Mouse (Mus musculus) CH12.LX (cell line): Measurements from ENCODE around the gene Grpel1. TPM values are rescaled to one million over a fixed set of nuclear protein-coding genes. Genes with fewer than 3 reads are reported as not detected.

Experiments used
- DNase-seq: peaks from one replicate; pipeline ENCODE4 v3.0.0-alpha.2; 2013; ENCODE audit errors: extremely low read depth
- H3K27ac ChIP-seq: 2 replicates; pipeline ENCODE4 v1.5.1; 2012; ENCODE audit warnings: low read depth, mild to moderate bottlenecking, control low read depth, moderate library complexity; ENCODE audit not compliant: insufficient read depth
- H3K27me3 ChIP-seq: replicated peaks from 2 replicates; pipeline ENCODE3; 2012; ENCODE audit warnings: inconsistent platforms
- H3K36me3 ChIP-seq, 2 experiments: replicated peaks in 1 of 2; 2 replicates each; pipeline versions ENCODE3 to v1.6.1; 2012; ENCODE audit warnings: inconsistent platforms in 1 of 2, low read length in 1 of 2, mild to moderate bottlenecking in 1 of 2, mixed read lengths in 1 of 2, moderate library complexity in 1 of 2; ENCODE audit not compliant: control insufficient read depth in 1 of 2, insufficient read depth in 1 of 2
- H3K4me1 ChIP-seq, 2 experiments: 2 replicates each; pipeline ENCODE4 v1.6.1; 2012; ENCODE audit warnings: inconsistent platforms in 1 of 2, moderate library complexity in 1 of 2; ENCODE audit not compliant: insufficient read depth in 2 of 2, control insufficient read depth in 1 of 2
- H3K4me2 ChIP-seq: 2 replicates; pipeline ENCODE4 v1.6.1; 2012; ENCODE audit warnings: low read depth, mild to moderate bottlenecking, control low read depth; ENCODE audit not compliant: poor library complexity, insufficient read depth, severe bottlenecking
- H3K4me3 ChIP-seq, 3 experiments: fragments of 150-350 bp in 1 of 3; sonication (generic) in 1 of 3; replicated peaks in 1 of 3; 2 replicates each; pipeline versions ENCODE3 to v1.5.1; 2011 to 2012; ENCODE audit warnings: low read depth in 2 of 3, low read length in 2 of 3, mild to moderate bottlenecking in 2 of 3, moderate library complexity in 2 of 3, control low read depth in 1 of 3, improper control_type of control experiment in 1 of 3, inconsistent platforms in 1 of 3, mixed read lengths in 1 of 3; ENCODE audit not compliant: poor library complexity in 1 of 3
- H3K79me2 ChIP-seq: replicated peaks from 2 replicates; pipeline ENCODE4 v1.6.1; 2012; ENCODE audit warnings: mild to moderate bottlenecking, moderate library complexity; ENCODE audit not compliant: control insufficient read depth, poor library complexity, insufficient read depth, severe bottlenecking; ENCODE audit errors: extremely low read depth
- H3K9ac ChIP-seq: 2 replicates; pipeline ENCODE4 v1.6.1; 2012; ENCODE audit warnings: low read depth, mild to moderate bottlenecking, control low read depth, moderate library complexity; ENCODE audit not compliant: insufficient read depth
- H3K9me3 ChIP-seq: replicated peaks from 2 replicates; pipeline ENCODE3; 2012; ENCODE audit warnings: low read length, inconsistent platforms, mixed read lengths
- CHD1 ChIP-seq: IDR thresholded peaks from 2 replicates; pipeline ENCODE4 v1.6.1; 2012; ENCODE audit warnings: low read depth, low read length, improper control_type of control experiment, inconsistent platforms
- CHD2 ChIP-seq: IDR thresholded peaks from 2 replicates; pipeline ENCODE4 v1.6.1; 2011; ENCODE audit warnings: low read length, improper control_type of control experiment
- E2F4 ChIP-seq: IDR thresholded peaks from 2 replicates; pipeline ENCODE4 v1.6.1; 2011; ENCODE audit warnings: low read depth, low read length, improper control_type of control experiment; ENCODE audit not compliant: insufficient replicate concordance
- ETS1 ChIP-seq: conservative IDR thresholded peaks from 2 replicates; pipeline ENCODE4 v1.6.1; 2012; ENCODE audit warnings: low read depth, mild to moderate bottlenecking, inconsistent platforms, low read length, improper control_type of control experiment, moderate library complexity
- GABPA ChIP-seq: IDR thresholded peaks from 2 replicates; pipeline ENCODE4 v1.6.1; 2012; ENCODE audit warnings: low read depth, low read length, improper control_type of control experiment, inconsistent platforms; ENCODE audit not compliant: insufficient replicate concordance
- HCFC1 ChIP-seq: IDR thresholded peaks from 2 replicates; pipeline ENCODE4 v1.6.1; 2012; ENCODE audit warnings: low read depth, mild to moderate bottlenecking, inconsistent platforms, low read length, improper control_type of control experiment
- IRF4 ChIP-seq: IDR thresholded peaks from 2 replicates; pipeline ENCODE4 v1.6.1; 2014; ENCODE audit warnings: low read depth, mild to moderate bottlenecking, inconsistent platforms, low read length, improper control_type of control experiment
- JUN ChIP-seq: IDR thresholded peaks from 2 replicates; pipeline ENCODE4 v1.6.1; 2011; ENCODE audit warnings: low read depth, mild to moderate bottlenecking, low read length, improper control_type of control experiment, moderate library complexity; ENCODE audit not compliant: insufficient read depth
- JUND ChIP-seq: conservative IDR thresholded peaks from 2 replicates; pipeline ENCODE4 v1.6.1; 2011; ENCODE audit warnings: low read depth, low read length, improper control_type of control experiment
- KAT2A ChIP-seq: IDR thresholded peaks from 2 replicates; pipeline ENCODE4 v1.6.1; 2012; ENCODE audit warnings: low read length, improper control_type of control experiment, inconsistent platforms; ENCODE audit not compliant: insufficient replicate concordance
- MAFK ChIP-seq: IDR thresholded peaks from 2 replicates; pipeline ENCODE4 v1.6.1; 2011; ENCODE audit warnings: low read length, improper control_type of control experiment; ENCODE audit not compliant: insufficient replicate concordance
- MAX ChIP-seq: IDR thresholded peaks from 2 replicates; pipeline ENCODE4 v1.6.1; 2011; ENCODE audit warnings: low read length, improper control_type of control experiment
- MAZ ChIP-seq: IDR thresholded peaks from 2 replicates; pipeline ENCODE4 v1.6.1; 2012; ENCODE audit warnings: low read depth, mild to moderate bottlenecking, inconsistent platforms, low read length, improper control_type of control experiment, moderate library complexity
- MEF2A ChIP-seq: IDR thresholded peaks from 2 replicates; pipeline ENCODE4 v1.6.1; 2014; ENCODE audit warnings: low read depth, mild to moderate bottlenecking, inconsistent platforms, low read length, improper control_type of control experiment, borderline replicate concordance
- MXI1 ChIP-seq: IDR thresholded peaks from 2 replicates; pipeline ENCODE4 v1.6.1; 2011; ENCODE audit warnings: mild to moderate bottlenecking, low read depth, low read length, improper control_type of control experiment
- MYC ChIP-seq: IDR thresholded peaks from 2 replicates; pipeline ENCODE4 v1.6.1; 2011; ENCODE audit warnings: low read depth, mild to moderate bottlenecking, improper control_type of control experiment, low read length
- NRF1 ChIP-seq: IDR thresholded peaks from 2 replicates; pipeline ENCODE4 v1.6.1; 2014; ENCODE audit warnings: low read depth, mild to moderate bottlenecking, inconsistent platforms, low read length, improper control_type of control experiment, moderate library complexity
- PAX5 ChIP-seq: IDR thresholded peaks from 2 replicates; pipeline ENCODE4 v1.6.1; 2012; ENCODE audit warnings: low read length, inconsistent platforms, mixed read lengths
- POLR2AphosphoS2 ChIP-seq: IDR thresholded peaks from 2 replicates; pipeline ENCODE4 v1.6.1; 2011; ENCODE audit warnings: low read depth, low read length, improper control_type of control experiment
- RAD21 ChIP-seq: IDR thresholded peaks from 2 replicates; pipeline ENCODE4 v1.6.1; 2011; ENCODE audit warnings: low read depth, mild to moderate bottlenecking, low read length, improper control_type of control experiment, moderate library complexity
- RCOR1 ChIP-seq: conservative IDR thresholded peaks from 2 replicates; pipeline ENCODE4 v1.6.1; 2012; ENCODE audit warnings: low read depth, mild to moderate bottlenecking, inconsistent platforms, low read length, improper control_type of control experiment
- SIN3A ChIP-seq: IDR thresholded peaks from 2 replicates; pipeline ENCODE4 v1.6.1; 2012; ENCODE audit warnings: low read length, improper control_type of control experiment, inconsistent platforms
- USF1 ChIP-seq: IDR thresholded peaks from 2 replicates; pipeline ENCODE4 v1.6.1; 2014; ENCODE audit warnings: low read depth, mild to moderate bottlenecking, inconsistent platforms, low read length, improper control_type of control experiment
- USF2 ChIP-seq: conservative IDR thresholded peaks from 2 replicates; pipeline ENCODE4 v1.6.1; 2011; ENCODE audit warnings: low read depth, low read length, improper control_type of control experiment
- ZKSCAN1 ChIP-seq: IDR thresholded peaks from 2 replicates; pipeline ENCODE4 v1.6.1; 2012; ENCODE audit warnings: low read depth, inconsistent platforms, low read length, improper control_type of control experiment, borderline replicate concordance
- ZNF384 ChIP-seq: IDR thresholded peaks from 2 replicates; pipeline ENCODE4 v1.6.1; 2012; ENCODE audit warnings: low read depth, low read length, improper control_type of control experiment, inconsistent platforms
- dilution Hi-C: fragments of 300-500 bp; cut with MboI; formaldehyde crosslinking; loops from 2 replicates; pipeline ENCODE4 v1.14.3; 2020; ENCODE audit warnings: low sequenced_read_pairs; ENCODE audit not compliant: extremely low pct_unique_long_range_greater_than_20kb, extremely low pct_ligation_motif_present
- in situ Hi-C: fragments of 300-500 bp; cut with MboI; formaldehyde crosslinking; loops from 3 replicates; pipeline ENCODE4 v1.14.3; 2019; ENCODE audit warnings: low sequenced_read_pairs, low pct_ligation_motif_present, low pct_unique_long_range_greater_than_20kb, mixed read lengths
- polyA plus RNA-seq: library from polyadenylated mRNA; unstranded; fragments of >175 nt; gene quantifications from 2 replicates; pipeline ENCODE4 v1.2.1, GENCODE M21; 2012; ENCODE audit warnings: low read depth; ENCODE audit not compliant: insufficient read length
- total RNA-seq, 2 experiments: library from RNA; depleted of rRNA; stranded (reverse); fragments of 300-350 nt in 1 of 2; fragments of >200 nt in 1 of 2; gene quantifications; 2 replicates each; pipeline ENCODE4 v1.2.3; 2012 to 2014

Gene Grpel1
- total and polyA plus RNA-seq, 3 experiments = 37.4 to 59.7 (median 41.2) TPM

- in situ Hi-C loops (no loop called here), dilution Hi-C loops (no loop called here)
- Histone ChIP-seq H3K4me3 (no peak overlapping the region), H3K9me3 (no peaks in the 10 kb centered on the region), H3K4me1 (peaks cover 0 to 10% of the 10 kb centered on the region in 2 experiments; a peak in 1 of 4 replicates), H3K36me3 (peaks cover 63 to 96% of the 10 kb centered on the region in 2 experiments), H3K4me2 (no peak overlapping the region), H3K27me3 (no peaks in the 10 kb centered on the region), H3K9ac (no peak overlapping the region), H3K79me2 (no peaks in the 10 kb centered on the region), H3K27ac (no peak overlapping the region)
- no peak for DNase-seq
- TF ChIP-seq RAD21 (no peak), CHD1 (no peak), CHD2 (no peak), MYC (no peak), IRF4 (no peak), ZKSCAN1 (no peak), ETS1 (no peak), MXI1 (no peak), ZNF384 (no peak), KAT2A (no peak)
These were observed 55.0 kb downstream of the Grpel1 start for GRCm38 (mm10) chr5:36519751-36520150.

GRCm38 (mm10) chr5:36522782-36523181, 58.0 kb downstream of the Grpel1 start:
- peaks cover 41 to 97% of the 10 kb centered on the region in 2 experiments for H3K36me3 ChIP-seq

More at GRCm38 (mm10) chr5:36522782-36523181, 58.0 kb downstream of the Grpel1 start:
- no peak for DNase-seq
- Histone ChIP-seq H3K27ac (no peak overlapping the region), H3K27me3 (no peaks in the 10 kb centered on the region)
- TF ChIP-seq MAFK (no peak), MAX (no peak), USF2 (no peak), GABPA (no peak), POLR2AphosphoS2 (no peak), HCFC1 (no peak), ETS1 (no peak), SIN3A (no peak), MEF2A (no peak), ZNF384 (no peak), JUND (no peak), MXI1 (no peak), NRF1 (no peak), USF1 (no peak), PAX5 (no peak), E2F4 (no peak), JUN (no peak), RCOR1 (no peak), MAZ (no peak), CHD2 (no peak)
- TF ChIP-seq, all 38 proteins: peak for 0
- no peak overlapping the region for H3K9ac ChIP-seq
- no peaks in the 10 kb centered on the region for H3K79me2 ChIP-seq
- in situ Hi-C loops = no loop called here
- dilution Hi-C loops = no loop called here
- H3K4me2 ChIP-seq = no peak overlapping the region
- H3K4me1 ChIP-seq = peaks cover 0 to under 1% of the 10 kb centered on the region in 2 experiments; a peak in 1 of 4 replicates
- no peak overlapping the region for H3K4me3 ChIP-seq
- no peaks in the 10 kb centered on the region for H3K9me3 ChIP-seq
